Mouse (Mus musculus) kidney, embryonic 16.5 days (tissue): ENCODE data around the gene Il1rapl2. TPM values are rescaled to one million over a fixed set of nuclear protein-coding genes. Genes with fewer than 3 reads are reported as not detected.

Source experiments
- ATAC-seq: fragments of 200-750 bp; cut with Nextera tagmentation; 2 replicates; pipeline ENCODE4 v1.8.0; 2017; ENCODE audit warnings: moderate TSS enrichment; ENCODE audit not compliant: low FRiP score, low TSS enrichment
- H3K27ac ChIP-seq: fragments of 300-500 bp; sonication (generic); 2 replicates; pipeline ENCODE4 v1.5.1; 2014; ENCODE audit warnings: low read length
- H3K27me3 ChIP-seq: fragments of 300-500 bp; sonication (generic); 2 replicates; pipeline ENCODE4 v1.6.1; 2014; ENCODE audit warnings: low read length, control low read depth, mixed read lengths; ENCODE audit not compliant: insufficient read depth
- H3K36me3 ChIP-seq: fragments of 300-500 bp; sonication (generic); 2 replicates; pipeline ENCODE4 v1.6.1; 2014; ENCODE audit warnings: low read length, control low read depth, mixed read lengths; ENCODE audit not compliant: insufficient read depth
- H3K4me1 ChIP-seq: fragments of 300-500 bp; sonication (generic); 2 replicates; pipeline ENCODE4 v1.6.1; 2014; ENCODE audit warnings: low read length, control low read depth, mixed read lengths; ENCODE audit not compliant: insufficient read depth
- H3K4me2 ChIP-seq: fragments of 300-500 bp; sonication (generic); replicated peaks from 2 replicates; pipeline ENCODE4 v1.6.1; 2014; ENCODE audit warnings: low read depth, low read length
- H3K4me3 ChIP-seq: fragments of 300-500 bp; sonication (generic); 2 replicates; pipeline ENCODE4 v1.5.1; 2014; ENCODE audit warnings: mild to moderate bottlenecking, low read length
- H3K9ac ChIP-seq: fragments of 300-500 bp; sonication (generic); replicated peaks from 2 replicates; pipeline ENCODE4 v1.6.1; 2014; ENCODE audit warnings: low read length
- H3K9me3 ChIP-seq: fragments of 300-500 bp; sonication (generic); 2 replicates; pipeline ENCODE4 v1.6.1; 2016; ENCODE audit warnings: low read length, control low read depth
- WGBS: fragments of 180-500 bp; shearing (Covaris S2); extraction: QIAGEN DNeasy Blood & Tissue Kit; methylation state at CpG from one replicate; pipeline ENCODE4 v1.1.7; 2014; 5-methylcytosine and 5-hydroxymethylcytosine counted together
- polyA plus RNA-seq: library from polyadenylated mRNA; unstranded; fragments of >200 nt; fragmentation: Nextera tagmentation; extraction: Ambion mirVana; gene quantifications from 2 replicates; pipeline ENCODE4 v1.2.1, GENCODE M21; 2015

Gene Il1rapl2
- polyA plus RNA-seq, 1 experiment from 2014 or later = 0.31 TPM

- no peak overlapping the region for H3K27ac ChIP-seq
These were observed 235.2 kb downstream of the Il1rapl2 start for GRCm38 (mm10) chrX:137805484-137806200.

GRCm38 (mm10) chrX:137806231-137807114 is 236.1 kb downstream of the Il1rapl2 start:
- H3K4me1 ChIP-seq = no peaks in the 10 kb centered on the region
- no peak overlapping the region for H3K27ac ChIP-seq
- no peak overlapping the region for H3K9ac ChIP-seq
- WGBS = 66% methylated on average over 4 of the region's 4 CpGs
- no peak overlapping the region for H3K4me2 ChIP-seq
- H3K27me3 ChIP-seq = no peaks in the 10 kb centered on the region
- no peak overlapping the region for H3K4me3 ChIP-seq
- no peak for ATAC-seq
- H3K9me3 ChIP-seq = no peaks in the 10 kb centered on the region
- no peaks in the 10 kb centered on the region for H3K36me3 ChIP-seq

More at GRCm38 (mm10) chrX:137805484-137806200, 235.2 kb downstream of the Il1rapl2 start:
- H3K9ac ChIP-seq = no peak overlapping the region
- H3K27me3 ChIP-seq = no peaks in the 10 kb centered on the region
- no peaks in the 10 kb centered on the region for H3K9me3 ChIP-seq
- 64% methylated on average over 6 of the region's 6 CpGs for WGBS
- H3K4me2 ChIP-seq = no peak overlapping the region
- H3K36me3 ChIP-seq = no peaks in the 10 kb centered on the region
- H3K4me1 ChIP-seq = no peaks in the 10 kb centered on the region
- no peak for ATAC-seq
- H3K4me3 ChIP-seq = no peak overlapping the region

GRCm38 (mm10) chrX:137809526-137809925 is 239.1 kb downstream of the Il1rapl2 start:
- WGBS = 66% methylated on average over 3 of the region's 3 CpGs
- Histone ChIP-seq H3K4me2 (no peak overlapping the region), H3K27me3 (no peaks in the 10 kb centered on the region; the same call in 1 of the 2 replicates), H3K9ac (no peak overlapping the region), H3K9me3 (no peaks in the 10 kb centered on the region), H3K4me3 (no peak overlapping the region), H3K36me3 (no peaks in the 10 kb centered on the region), H3K4me1 (no peaks in the 10 kb centered on the region), H3K27ac (no peak overlapping the region)
- no peak for ATAC-seq

GRCm38 (mm10) chrX:137812151-137812550 is 241.7 kb downstream of the Il1rapl2 start:
- H3K4me1 ChIP-seq = no peaks in the 10 kb centered on the region
- no peak for ATAC-seq
- WGBS = 52% methylated on average over 1 of the region's 1 CpGs

GRCm38 (mm10) chrX:137848936-137849335 is 278.5 kb downstream of the Il1rapl2 start:
- Histone ChIP-seq H3K9ac (no peak overlapping the region), H3K4me1 (no peaks in the 10 kb centered on the region), H3K4me2 (no peak overlapping the region), H3K9me3 (no peaks in the 10 kb centered on the region), H3K27ac (no peak overlapping the region), H3K4me3 (no peak overlapping the region), H3K27me3 (no peaks in the 10 kb centered on the region), H3K36me3 (no peaks in the 10 kb centered on the region)
- 58% methylated on average over 3 of the region's 3 CpGs for WGBS
- no peak for ATAC-seq

More at GRCm38 (mm10) chrX:137812151-137812550, 241.7 kb downstream of the Il1rapl2 start:
- no peak overlapping the region for H3K27ac ChIP-seq
- no peaks in the 10 kb centered on the region for H3K36me3 ChIP-seq
- no peak overlapping the region for H3K4me3 ChIP-seq
- no peak overlapping the region for H3K9ac ChIP-seq
- no peak overlapping the region for H3K4me2 ChIP-seq
- no peaks in the 10 kb centered on the region for H3K9me3 ChIP-seq
- no peaks in the 10 kb centered on the region; the same call in 1 of the 2 replicates for H3K27me3 ChIP-seq

GRCm38 (mm10) chrX:137923490-137923889 is 353.1 kb downstream of the Il1rapl2 start:
- Histone ChIP-seq H3K4me1 (no peaks in the 10 kb centered on the region), H3K9ac (no peak overlapping the region), H3K4me3 (no peak overlapping the region), H3K36me3 (no peaks in the 10 kb centered on the region), H3K27me3 (peaks cover 3% of the 10 kb centered on the region; the same call in 1 of the 2 replicates), H3K27ac (no peak overlapping the region), H3K9me3 (no peaks in the 10 kb centered on the region), H3K4me2 (no peak overlapping the region)
- ATAC-seq = no peak

GRCm38 (mm10) chrX:137926835-137927234 is 356.4 kb downstream of the Il1rapl2 start:
- Histone ChIP-seq H3K4me3 (no peak overlapping the region), H3K9me3 (no peaks in the 10 kb centered on the region), H3K27me3 (peaks cover 3% of the 10 kb centered on the region; the same call in 1 of the 2 replicates), H3K27ac (no peak overlapping the region), H3K9ac (no peak overlapping the region), H3K36me3 (no peaks in the 10 kb centered on the region), H3K4me2 (no peak overlapping the region), H3K4me1 (no peaks in the 10 kb centered on the region)
- no peak for ATAC-seq
- 63% methylated on average over 2 of the region's 2 CpGs for WGBS

- Histone ChIP-seq H3K9ac (no peak overlapping the region), H3K36me3 (no peaks in the 10 kb centered on the region), H3K27me3 (no peaks in the 10 kb centered on the region), H3K4me3 (no peak overlapping the region), H3K4me2 (no peak overlapping the region), H3K27ac (no peak overlapping the region), H3K4me1 (no peaks in the 10 kb centered on the region), H3K9me3 (no peaks in the 10 kb centered on the region)
- no peak for ATAC-seq
- 75% methylated on average over 1 of the region's 1 CpGs for WGBS
These were observed 377.3 kb downstream of the Il1rapl2 start for GRCm38 (mm10) chrX:137947741-137948140.

GRCm38 (mm10) chrX:137971306-137971705 is 400.9 kb downstream of the Il1rapl2 start:
- Histone ChIP-seq H3K36me3 (no peaks in the 10 kb centered on the region), H3K9me3 (no peaks in the 10 kb centered on the region), H3K27me3 (no peaks in the 10 kb centered on the region), H3K4me1 (no peaks in the 10 kb centered on the region), H3K4me2 (no peak overlapping the region), H3K4me3 (no peak overlapping the region), H3K27ac (no peak overlapping the region), H3K9ac (no peak overlapping the region)
- 76% methylated on average over 5 of the region's 5 CpGs for WGBS
- ATAC-seq = peak; percentile 74; the same call in 1 of the 2 replicates
